Mouse (Mus musculus): ENCODE results near the gene Uts2.
"Not testable (repeated sequence)": the region's sequence is repeated elsewhere in the genome, so short reads cannot be mapped to it uniquely, and the experiment has no call there.

Uts2 gene

DNA sequence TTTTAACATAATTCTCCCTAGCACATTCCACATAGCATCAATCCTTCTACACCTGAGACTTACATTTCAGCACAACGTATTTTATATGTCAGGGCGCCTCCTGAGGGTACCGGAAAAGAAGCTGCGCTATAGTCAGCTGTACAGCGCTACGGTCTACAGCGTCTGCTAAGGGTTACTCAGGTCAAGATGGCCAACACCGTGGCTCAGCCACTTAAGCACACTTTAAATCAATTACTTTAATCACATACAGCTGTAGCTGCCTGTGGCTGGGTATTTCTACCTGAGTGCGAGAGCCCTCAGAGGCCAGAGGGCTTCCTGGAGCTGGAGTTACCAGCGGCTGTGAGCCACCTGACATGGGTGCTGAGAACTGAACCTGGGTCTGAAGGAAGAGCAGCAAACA lies 19.0 kb downstream of the Uts2 start:
- DNase-seq (ENCODE audit: low spot score): no peak

GRCm38 (mm10) chr4:151017356-151017755 lies 20.5 kb downstream of the Uts2 start:
- DNase-seq (ENCODE audit: low spot score): not testable (repeated sequence)

GRCm38 (mm10) chr4:151024152-151024551 lies 27.3 kb downstream of the Uts2 start:
- no peak for DNase-seq (ENCODE audit: low spot score)

GRCm38 (mm10) chr4:151027001-151027400 lies 30.1 kb downstream of the Uts2 start:
- DNase-seq (ENCODE audit: low spot score): no peak

- DNase-seq (ENCODE audit: low spot score): no peak
Observed at GRCm38 (mm10) chr4:151036521-151036920, 39.6 kb downstream of the Uts2 start.

GRCm38 (mm10) chr4:151037800-151038199 lies 40.9 kb downstream of the Uts2 start:
- no peak for DNase-seq (ENCODE audit: low spot score)

DNA sequence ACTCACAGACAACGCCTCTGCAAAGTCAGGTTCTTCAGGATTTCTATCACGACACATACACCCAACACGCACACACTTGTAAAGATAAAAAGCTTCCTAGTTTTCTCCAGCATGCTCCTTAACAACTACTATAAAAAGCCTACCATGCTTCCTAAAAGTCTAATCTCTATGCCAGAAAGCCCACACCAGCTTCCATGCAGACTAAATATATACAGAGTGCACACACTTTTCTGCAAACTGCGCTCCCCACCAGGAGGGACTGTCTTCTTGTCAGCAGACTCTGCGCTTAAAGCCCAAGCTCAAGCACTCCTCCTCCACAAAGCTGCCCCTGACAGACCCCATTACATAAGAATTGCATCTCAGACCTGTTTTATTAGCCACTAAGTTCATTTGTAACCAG lies 44.6 kb downstream of the Uts2 start:
- no peak for DNase-seq (ENCODE audit: low spot score)

DNA sequence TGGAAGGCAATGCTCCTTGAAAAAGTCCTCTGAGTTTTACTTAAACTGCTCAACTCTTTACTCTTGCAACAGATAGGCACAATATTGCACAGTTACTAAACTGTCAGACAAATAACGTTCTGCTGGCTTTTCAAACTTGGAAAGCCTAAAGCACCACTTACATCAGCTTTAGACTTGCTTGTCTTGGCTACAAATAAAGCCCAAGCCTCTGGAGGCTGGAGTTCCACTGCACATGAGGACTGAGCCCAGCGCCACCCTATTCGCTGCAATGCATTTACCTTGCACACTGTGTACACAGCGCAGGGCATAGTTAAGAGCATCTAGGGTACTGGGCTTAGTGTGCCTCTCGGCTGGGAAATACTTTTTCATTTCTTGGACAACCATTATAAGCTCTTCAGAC lies 46.4 kb downstream of the Uts2 start:
- no peak for DNase-seq (ENCODE audit: low spot score)

DNA sequence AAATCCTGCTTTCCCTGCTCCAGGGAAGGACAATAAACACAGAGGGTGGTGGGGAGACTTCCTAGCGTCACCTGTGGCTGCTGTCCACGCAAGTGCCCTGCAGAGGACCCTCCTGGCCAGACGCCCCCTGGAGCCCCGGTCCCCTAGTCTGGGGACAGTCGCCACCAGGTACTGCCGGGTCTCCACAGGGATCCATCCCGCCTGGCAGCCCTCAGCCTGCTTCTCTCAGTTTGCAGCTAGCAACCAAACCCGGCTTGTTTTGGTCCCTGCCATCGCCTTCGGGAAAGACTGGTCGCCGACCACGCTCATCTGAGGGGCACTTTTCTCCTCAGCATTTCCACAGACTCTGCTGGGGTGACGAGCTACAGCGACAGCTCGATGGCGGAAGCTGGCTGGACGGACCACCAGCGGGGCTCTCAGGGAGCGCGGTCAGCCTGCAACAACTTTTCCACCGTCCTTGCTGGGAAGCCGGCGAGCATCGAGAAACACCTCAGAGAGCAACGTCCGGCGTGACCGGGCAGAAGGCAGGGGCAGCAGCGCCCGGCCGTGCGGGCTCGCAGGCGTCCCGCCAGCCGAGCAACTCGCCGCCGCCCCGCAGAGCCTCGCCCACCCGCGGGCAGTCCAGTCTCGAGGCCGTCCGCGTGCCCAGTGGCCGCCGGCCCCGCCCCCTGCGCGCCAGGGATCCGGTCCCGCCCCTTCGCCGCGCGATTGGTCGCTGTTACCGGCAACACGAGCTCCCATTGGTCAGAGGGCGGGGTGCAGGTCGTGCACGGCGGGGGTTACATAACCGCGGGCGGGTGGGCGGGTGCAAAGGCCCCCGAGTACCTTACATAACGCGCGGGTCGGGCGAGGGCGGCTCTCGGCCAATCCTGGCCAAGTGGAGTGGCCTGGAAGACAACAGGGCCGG lies 47.4 kb downstream of the Uts2 start, which contains the start of gene Per3:
Gene Per3, minus strand, starts transcription at position 629 of the 907 bp plus-strand sequence.
- peak; percentile 94 for DNase-seq (ENCODE audit: low spot score)

GRCm38 (mm10) chr4:151044944-151045570 lies 48.2 kb downstream of the Uts2 start:
- no peak for DNase-seq (ENCODE audit: low spot score)

- no peak for DNase-seq (ENCODE audit: low spot score)
Observed at GRCm38 (mm10) chr4:151046524-151046923, 49.6 kb downstream of the Uts2 start.

DNA sequence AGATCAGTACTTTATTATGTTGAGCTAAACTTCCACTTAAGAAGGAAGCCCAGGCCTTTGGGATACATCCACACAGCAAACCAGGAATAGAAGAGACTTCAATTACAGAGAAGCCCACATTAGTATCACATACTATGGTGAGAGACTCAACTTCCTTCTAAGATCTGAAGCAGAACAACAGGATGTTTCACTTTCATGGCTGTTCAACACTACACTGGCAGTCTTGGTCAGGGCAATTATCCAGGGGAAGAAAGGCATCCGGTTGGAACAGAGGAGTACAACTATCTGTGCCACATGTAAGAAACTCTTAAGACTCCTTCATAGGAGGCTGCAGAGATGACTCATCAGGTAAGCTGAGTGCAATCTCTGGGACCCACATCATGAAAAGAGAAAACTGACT lies 54.3 kb downstream of the Uts2 start:
- DNase-seq (ENCODE audit: low spot score): no peak

Data from urinary bladder, postnatal 10 days (tissue).